Mouse (Mus musculus): Measurements from ENCODE around the gene Wnk2.

DNA sequence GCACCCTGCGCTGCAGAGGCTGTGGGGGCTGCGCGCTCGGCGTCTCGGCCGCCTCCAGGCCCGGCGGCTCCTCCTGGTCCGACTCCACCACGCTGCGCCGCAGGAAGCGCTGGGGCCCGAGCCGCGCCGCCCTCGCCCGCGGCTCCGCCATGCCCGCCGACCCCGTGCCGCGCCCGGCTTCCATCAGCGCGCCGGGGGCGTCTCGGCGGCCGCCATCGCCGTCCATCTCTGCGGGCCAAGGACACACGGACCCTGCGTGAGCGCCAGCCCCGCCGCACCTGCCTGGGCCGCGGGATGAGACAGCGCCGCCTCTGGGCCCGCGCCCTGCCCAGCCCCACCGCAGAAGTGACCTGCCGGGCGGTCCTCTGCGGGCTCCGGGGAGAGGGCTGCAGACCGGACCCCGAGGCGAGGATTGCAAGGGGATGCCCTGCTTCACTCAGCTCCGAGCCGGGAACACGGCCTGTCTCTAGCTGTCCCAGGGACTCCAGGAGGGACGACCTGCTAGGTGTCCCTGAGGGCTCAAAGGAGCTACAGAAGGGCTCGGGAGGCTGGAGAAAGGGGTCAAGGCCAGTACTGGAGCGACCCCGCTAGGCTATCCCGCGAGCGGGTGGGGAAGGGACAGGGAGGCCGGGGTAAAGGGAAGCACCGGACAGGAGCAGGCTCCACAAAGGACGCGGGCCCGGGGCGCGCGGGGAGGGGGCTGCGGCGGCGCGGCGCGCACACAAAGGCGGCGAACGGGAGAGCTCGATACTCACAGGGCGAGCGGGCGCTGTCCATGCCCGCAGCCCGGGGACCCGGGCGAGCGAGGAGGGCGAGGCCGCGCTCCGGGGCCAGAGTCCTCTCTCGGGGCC, 582 bp downstream of the Wnk2 start:
- TF ChIP-seq CTCF (IDR thresholded peaks at IDR 0.05) (0 out of 2 replicates have a peak, but pooled peaks have one; percentile 11), POLR2A (IDR thresholded peaks at IDR 0.05; ENCODE audit: insufficient read depth, low read depth, low read length) (no peak)
